In genomic region chr1:136678836-136679235, GRCm38 (mm10) we compare ENCODE assay signal across 21 mouse cellular contexts.
"Had no signal": no experiment of that assay in that cellular context is flagged by ENCODE, and none has a peak within 500 bp of the region (broad histone marks: within the 10 kb centered on the region; RNA-seq: fewer than 3 reads in every experiment).

No protein-coding gene starts in this region.

- DNase-seq: kidney, adult 2 months; kidney, postnatal 25 days; layer of hippocampus, adult 9-11 months; liver; liver, postnatal 0 days; lung, postnatal 36 days; retina, postnatal 1 day; right cerebral cortex, postnatal 25 days; thymus, postnatal 25 days had no signal

- H3K4me2 ChIP-seq: limb, embryonic 13.5 days; lung, embryonic 15.5 days; midbrain, embryonic 13.5 days; neural tube, embryonic 13.5 days had no signal

- H3K9me3 ChIP-seq: limb, embryonic 10.5 days; limb, embryonic 13.5 days; lung, embryonic 15.5 days; megakaryocyte, embryonic 14.5 days; midbrain, embryonic 10.5 days; midbrain, embryonic 13.5 days; neural tube, embryonic 13.5 days had no signal

- H3K36me3 ChIP-seq: limb, embryonic 10.5 days; limb, embryonic 13.5 days; lung, embryonic 15.5 days; midbrain, embryonic 10.5 days; midbrain, embryonic 13.5 days; neural tube, embryonic 13.5 days had no signal

- H3K4me3 ChIP-seq: layer of hippocampus, adult 2 months; limb, embryonic 10.5 days; limb, embryonic 13.5 days; lung, embryonic 15.5 days; megakaryocyte, embryonic 14.5 days; midbrain, embryonic 10.5 days; midbrain, embryonic 13.5 days; myocyte; neural tube, embryonic 13.5 days had no signal

- H3K9ac ChIP-seq: limb, embryonic 13.5 days; liver, embryonic 14.5 days; liver, postnatal 0 days; lung, embryonic 15.5 days; midbrain, embryonic 13.5 days; neural tube, embryonic 13.5 days had no signal

- ATAC-seq: liver, postnatal 0 days; midbrain, embryonic 13.5 days; midbrain, embryonic 16.5 days had no signal

- H3K27me3 ChIP-seq: limb, embryonic 13.5 days; lung, embryonic 15.5 days; midbrain, embryonic 13.5 days; neural tube, embryonic 13.5 days had no signal

- H3K27ac ChIP-seq: kidney, postnatal 0 days; layer of hippocampus, adult 2 months; limb, embryonic 10.5 days; limb, embryonic 13.5 days; liver, embryonic 14.5 days; lung, embryonic 15.5 days; midbrain, embryonic 10.5 days; midbrain, embryonic 13.5 days; neural tube, embryonic 13.5 days had no signal
